Mouse (Mus musculus): ENCODE data around the gene Foxn3.

Foxn3 gene

DNA sequence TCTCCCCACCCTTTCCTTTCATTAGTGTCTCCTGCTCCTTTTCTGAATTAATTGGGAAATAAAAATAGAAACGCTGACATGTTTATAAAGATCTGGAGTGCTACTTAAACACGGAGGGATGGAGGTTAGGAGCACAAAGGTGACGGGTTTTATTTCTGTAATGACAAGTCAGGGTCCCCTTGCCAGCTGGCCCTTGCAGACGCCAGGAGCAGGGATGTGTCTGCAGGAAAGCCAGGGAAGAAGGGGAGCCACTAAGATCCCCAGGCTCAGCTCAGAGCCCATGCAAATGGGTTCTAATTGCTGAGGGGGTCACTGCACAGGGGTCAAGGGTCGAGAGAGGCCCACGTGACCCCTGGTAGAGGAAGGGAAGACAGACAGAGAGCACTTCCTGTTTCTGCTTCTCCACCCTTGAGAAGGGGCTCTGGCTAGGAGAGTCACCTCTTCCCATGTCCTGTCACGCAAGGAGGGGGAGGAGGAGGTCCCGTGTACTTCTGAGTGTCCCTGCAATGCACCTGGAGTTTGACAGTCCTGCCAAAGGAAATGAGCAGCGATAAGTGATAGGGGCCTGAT, 36.7 kb downstream of the Foxn3 start:
- in situ Hi-C loops (cut with MboI, MseI) = no loop called here

DNA sequence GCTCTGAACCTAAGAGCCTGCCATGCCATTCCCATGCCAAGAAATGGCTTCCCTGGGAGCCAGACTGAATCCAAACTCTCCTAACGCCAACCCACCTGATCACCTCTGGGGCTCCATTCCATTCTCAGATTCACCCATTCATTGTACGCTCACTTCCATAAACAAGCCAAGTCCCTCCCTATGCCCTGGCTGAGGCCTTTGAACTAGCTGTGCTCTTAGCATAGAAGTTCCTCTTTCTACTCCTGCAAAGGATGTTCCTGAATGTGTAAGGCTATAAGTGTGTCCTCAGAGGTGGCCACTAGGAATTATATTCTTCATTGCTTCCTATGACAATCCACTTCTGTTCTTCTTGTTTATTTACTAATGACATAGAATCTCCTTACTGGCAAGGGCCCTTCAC, 40.5 kb downstream of the Foxn3 start:
- in situ Hi-C loops (cut with MboI, MseI) = no loop called here

DNA sequence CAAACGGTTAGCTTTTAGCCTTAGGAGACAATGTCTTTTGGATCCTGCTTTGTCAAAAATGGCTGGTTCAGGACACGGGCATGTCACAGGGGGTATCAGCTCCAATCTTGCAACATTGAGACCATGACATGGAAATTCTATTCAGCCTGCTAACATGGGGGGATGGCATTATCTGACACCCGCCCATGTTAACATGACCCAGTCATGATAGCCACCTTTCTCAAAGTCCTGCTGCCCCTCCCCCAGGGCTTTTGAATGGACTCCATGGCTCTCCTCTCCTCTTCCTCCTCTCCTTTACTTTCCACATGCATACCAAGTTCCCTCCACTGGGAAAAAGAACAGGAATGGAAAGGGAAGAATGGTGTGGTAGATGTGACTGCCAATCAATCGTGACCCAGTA, 43.5 kb downstream of the Foxn3 start:
- in situ Hi-C loops (cut with MboI, MseI) = no loop called here

DNA sequence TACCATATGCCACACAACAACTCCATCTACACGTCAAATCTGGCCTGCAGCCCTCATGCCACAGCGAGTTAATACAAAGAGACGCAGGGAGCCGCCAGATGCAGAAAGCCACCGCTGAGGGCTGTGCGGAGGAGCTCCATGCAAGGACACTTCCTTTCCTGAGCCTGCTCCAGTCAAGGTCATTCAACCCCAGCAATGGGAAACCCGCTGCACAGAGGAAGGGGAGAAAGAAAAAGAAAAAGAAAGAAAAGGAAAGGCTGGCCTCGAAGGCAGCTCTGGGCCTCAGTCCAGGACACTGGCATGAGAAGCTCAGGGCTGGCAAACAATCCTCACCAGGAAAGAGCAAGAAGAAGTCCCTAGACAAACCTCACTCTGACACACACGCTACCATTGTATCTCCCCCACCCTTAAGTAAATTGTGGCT, 44.2 kb downstream of the Foxn3 start:
- in situ Hi-C loops (cut with MboI, MseI) = no loop called here

DNA sequence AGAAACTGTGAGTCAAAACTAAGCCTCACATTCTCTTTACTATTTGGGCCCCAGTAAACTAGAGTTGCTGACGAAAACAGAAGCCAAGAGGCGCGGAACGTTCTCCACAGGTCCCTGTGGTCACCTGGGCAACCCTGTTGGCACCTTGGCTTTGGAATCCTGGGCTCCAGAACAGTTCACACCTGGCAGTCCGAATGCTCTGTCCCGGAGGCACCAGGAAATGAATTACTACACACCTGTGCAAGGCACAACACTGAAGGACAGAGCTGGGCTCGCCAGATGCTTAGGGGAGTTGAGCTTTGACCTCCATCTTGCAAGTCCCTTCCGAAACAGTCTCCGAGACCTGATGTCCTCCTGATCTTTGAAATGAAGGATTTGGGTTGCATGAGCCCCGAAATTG, 44.7 kb downstream of the Foxn3 start:
- in situ Hi-C loops (cut with MboI, MseI) = no loop called here

DNA sequence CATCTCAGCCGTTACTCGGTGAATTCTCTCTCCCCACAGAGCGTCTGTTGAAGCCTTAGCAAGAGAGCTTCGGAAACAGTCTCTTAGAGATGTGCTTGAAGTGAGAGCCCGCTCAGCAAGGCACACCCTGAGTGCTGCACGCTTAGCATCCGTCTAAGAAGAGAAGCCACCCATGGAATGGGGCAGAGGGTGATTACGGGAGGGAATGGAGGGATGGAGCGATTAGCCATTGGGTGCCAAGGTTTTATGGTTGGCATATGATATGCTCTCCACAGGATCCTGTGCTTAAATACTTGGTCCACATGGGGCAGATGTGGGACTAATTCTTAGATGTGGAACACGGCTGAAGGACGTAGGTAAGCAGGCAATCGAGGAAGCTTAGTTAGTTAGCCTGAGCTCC, 45.3 kb downstream of the Foxn3 start:
- in situ Hi-C loops (cut with MboI, MseI) = no loop called here

DNA sequence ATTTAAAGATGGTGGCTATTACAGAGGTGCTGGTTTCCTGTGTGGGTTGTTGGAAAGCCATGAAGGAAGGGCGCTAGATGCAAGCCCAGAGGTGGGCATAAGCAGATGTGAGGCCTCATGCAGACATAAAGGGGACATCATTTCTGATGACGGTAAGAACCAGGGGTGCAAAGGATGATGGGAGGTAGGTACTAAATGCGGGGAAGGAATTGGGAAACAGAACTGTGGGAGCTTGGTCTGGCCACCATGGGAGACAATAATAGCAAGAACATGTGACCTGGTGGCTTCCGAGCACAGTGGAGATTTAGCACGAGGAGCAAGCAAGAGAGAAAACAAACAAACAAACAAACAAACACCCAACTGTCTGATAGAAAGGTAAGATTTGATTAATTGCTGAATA, 46.1 kb downstream of the Foxn3 start:
- in situ Hi-C loops (cut with MboI, MseI) = no loop called here

DNA sequence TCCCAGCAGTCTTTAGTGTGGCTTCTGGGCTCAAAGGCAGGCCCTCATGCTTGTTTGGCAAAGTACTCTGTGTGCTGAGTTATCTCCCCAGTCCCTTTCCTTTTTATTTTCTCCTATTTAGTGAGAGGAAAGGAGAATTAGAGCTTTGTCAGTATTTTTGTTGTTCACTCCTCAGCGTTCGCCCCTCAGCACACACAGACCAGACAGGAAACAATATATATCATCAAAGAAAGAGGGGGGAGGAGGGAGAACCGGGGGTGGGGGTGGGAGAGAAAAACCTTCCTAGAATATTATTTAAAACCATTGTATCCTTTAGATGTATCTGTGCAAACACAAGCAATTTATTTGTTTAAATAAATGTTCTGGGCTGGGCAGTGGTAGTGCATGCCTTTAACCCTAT, 47.9 kb downstream of the Foxn3 start:
- in situ Hi-C loops (cut with MboI, MseI) = no loop called here

DNA sequence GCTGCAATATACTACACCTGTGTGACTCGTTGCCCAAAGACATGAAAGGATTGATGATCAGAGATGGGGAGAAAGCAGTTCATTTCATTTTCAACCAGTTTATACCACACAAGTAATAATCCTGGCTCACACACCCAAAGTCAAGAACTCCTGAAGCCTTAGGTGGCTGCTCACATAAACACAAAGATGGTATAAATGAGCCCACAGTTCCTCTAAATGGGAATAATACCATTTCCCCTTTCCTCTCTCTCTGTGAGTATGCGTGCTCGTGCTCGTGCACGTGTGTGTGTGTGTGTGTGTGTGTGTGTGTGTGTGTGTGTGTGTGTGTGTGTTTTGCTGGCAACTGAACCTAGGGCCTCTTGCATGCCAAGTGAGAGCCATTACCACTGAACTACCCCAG, 51.7 kb downstream of the Foxn3 start:
- in situ Hi-C loops (cut with MboI, MseI) = no loop called here

DNA sequence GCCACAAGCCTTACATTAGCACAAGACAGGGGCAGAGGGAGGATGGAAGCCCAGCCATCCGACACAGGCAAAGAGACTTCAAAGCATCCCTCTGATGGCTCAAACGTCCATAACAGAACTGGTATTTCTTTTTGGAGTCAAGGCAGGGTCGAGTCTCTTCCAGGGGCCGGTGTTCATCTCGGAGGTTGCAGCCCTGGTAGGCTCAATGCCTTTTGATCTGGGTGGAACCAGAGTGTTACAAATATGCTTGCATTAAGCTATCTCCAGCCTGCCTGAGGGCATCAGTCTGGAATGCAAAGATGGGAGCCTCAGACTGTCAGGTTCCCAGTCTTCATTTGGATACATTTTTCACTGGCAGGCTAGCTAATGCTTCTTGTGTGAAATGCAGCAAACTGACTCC, 52.6 kb downstream of the Foxn3 start:
- in situ Hi-C loops (cut with MboI, MseI) = no loop called here

DNA sequence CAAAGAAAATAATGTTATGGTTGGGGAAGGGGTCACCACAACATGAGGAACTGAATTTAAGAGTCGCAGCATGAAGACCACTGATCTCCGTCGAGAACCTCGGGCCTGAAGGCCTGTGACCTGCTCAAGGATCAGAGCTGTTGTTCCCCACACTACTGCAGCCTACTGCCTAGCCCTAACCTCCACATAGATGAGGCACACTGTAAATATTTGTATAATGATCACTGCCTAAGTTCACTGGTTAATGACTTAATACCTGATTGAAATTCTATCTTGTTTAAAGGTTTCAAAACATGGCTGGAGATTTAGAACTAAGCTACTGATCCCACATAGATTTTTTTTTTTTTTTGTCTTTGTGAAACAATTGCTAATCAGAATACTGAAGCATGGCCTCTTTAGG, 61.2 kb downstream of the Foxn3 start:
- in situ Hi-C loops (cut with MboI, MseI) = no loop called here

DNA sequence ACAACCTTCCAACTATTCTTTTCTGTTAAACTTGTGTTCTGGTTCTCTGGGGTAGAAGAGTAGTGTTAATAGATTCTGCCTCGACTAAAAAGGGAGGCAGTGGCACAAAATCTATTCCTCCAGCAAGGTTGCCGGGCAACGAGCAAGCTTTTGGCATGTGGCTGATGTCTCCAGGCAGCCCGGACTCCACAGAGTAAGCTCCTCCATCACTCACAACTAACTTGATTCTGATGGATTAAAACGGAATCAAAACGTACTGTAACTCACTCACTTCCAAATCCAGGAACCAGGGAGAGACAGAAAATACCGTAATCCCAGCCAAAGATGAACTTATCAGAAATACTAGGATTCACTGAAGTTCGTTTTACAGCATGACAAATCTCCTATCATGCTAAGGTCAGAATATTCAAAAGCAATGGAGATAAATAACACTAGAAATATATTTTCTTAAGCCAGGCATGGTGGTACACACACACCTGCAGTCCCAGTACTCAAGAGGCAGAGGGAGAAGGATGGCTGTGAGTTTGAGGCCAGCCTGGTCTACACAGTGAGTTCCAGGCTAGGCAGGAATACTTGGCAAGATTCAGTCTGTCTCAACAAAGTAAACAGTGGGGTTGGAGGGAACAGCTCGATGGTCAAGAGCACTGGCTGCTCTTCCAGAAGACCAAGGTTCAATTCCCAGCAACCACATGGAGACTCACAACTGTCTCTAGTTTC, 64.2 kb downstream of the Foxn3 start:
- in situ Hi-C loops (cut with MboI, MseI) = no loop called here

DNA sequence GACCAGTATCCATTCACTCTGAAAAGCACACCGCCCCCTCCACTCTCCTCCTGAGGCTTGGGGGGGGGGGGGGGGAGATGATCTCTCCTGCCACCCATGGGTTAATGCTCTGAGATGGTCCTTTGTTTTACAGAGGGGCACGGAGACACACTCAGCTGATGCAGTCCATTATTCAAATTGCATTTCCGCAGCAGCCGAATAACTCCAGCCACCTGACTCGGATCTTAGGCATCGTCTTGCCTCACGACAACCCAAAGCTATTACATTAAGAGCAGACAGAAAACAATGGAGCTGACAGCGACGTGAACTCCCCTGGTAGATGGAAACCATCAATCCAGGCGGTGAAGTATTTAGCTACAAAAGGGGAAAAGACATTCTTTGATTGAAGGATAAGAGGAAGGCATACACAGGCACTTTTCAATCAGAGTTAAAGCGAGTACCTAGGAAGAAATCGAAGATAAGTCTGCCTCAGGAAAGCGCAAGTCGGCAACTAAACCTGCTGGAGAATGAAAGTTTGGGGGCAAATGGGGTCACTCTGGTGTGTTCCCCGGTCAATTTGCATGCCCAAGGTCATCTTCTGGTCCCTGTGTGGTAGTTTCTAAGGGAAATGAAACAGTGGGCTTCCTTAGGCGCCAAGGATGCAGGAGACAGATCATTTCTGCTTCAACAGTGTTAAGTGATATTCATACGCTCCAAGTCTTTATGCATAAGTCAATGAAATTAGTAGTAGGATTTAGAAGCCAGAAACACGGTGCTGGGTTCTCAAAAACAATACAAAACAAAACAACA, 65.0 kb downstream of the Foxn3 start:
- in situ Hi-C loops (cut with MboI, MseI) = no loop called here

DNA sequence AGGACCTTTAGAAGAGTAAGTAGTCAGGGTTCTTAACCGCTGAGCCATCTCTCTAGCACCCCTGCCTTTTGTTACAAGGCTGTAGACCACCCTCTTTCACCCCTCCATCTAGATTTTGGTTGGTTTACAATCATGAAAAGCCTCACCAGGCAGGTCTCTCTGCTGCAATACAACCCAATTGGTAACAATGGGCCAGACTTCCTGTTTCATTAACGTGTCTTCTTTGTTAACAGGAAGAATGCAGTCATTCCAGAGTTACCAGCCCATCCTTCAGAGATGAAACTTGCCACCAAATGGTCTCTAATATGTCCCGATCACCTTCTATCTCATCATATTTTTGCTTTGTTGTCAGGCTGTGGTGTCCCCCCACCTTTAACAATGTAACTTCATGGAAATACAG, 66.4 kb downstream of the Foxn3 start:
- in situ Hi-C loops (cut with MboI, MseI) = no loop called here

DNA sequence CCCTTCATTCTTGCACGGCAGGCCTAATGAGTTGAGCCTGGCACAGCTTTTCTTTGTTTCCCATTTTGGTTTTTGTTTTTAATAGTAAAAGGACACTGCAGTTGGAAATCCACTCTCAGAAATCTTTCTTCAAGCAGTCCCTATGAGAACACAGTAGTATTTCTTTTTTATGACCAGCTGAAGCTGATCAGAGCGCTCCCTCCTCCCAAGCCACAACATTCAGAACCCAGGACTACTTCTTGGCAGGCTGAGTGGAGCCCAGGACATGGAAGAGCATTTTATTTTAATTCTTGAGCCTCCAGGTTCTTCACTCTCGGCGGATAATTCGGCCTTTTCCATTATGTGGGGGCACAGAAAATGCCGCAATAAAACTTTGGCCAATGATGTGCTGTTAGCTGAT, 73.2 kb downstream of the Foxn3 start:
- in situ Hi-C loops (cut with MboI, MseI) = no loop called here

DNA sequence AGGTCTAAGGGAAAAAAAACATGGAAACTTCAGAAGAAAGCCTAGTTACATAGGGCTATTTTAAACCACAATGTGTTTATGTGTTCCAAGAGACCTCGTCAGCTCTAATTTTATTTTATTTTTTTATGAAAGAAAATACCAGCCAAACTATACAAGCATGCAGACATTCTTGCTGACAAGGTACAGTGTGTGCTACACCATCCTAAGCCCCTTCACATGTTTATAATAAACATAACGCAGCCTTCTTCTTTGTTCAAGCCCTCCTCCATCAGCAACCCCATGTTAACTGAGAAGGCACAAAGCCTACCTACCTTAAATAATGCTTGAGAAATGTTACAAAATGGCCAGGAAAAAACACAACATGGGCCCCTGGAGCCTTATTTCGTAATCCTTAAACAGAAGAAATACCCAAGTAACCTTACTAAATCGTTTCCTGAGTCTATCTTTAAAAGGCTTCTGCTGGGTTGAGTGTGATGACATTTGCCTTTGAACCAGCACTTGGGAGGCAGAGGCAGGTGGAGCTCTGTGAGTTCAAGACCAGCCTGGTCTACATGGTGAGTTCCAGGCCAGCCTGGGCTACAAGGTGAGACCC, 74.3 kb downstream of the Foxn3 start:
- in situ Hi-C loops (cut with MboI, MseI) = no loop called here

DNA sequence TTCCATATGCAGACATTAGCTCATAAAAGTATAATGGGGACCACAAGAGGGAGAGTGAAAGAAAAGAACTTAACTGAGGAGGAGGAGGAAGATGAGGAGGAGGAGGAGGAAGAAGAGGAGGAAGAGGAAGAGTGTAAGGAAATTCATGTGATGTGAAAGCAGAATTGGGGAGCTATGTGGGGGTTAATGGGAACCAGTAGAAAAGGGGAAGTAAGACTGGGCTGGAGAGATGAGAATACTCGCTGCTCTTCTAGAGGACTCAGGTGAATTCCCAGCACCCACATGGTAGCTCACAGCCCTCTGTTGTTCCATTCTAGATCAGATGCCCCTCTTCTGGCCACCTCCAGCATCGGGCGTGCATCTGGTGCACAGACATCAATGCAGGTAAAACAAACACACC, 83.0 kb downstream of the Foxn3 start:
- in situ Hi-C loops (cut with MboI, MseI) = no loop called here

DNA sequence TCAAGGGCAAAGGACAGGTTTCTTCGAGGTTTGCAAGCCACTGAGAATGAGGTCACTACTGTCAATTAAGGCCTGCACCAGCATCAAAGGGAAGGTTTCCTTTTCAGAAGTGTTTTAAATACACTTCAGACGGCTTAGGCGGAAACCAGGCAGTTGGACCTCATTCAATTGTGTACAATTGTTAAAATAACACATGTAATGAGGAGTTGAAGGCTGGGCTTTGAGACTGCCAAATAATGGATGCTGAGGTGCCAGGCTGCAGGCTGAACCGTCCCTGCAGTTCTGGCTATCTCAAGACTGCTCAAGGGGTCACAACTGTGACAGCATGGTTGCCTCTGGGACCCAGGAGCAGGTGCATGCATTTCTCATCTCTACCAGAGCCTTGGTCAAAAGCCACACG, 89.2 kb downstream of the Foxn3 start:
- in situ Hi-C loops (cut with MboI, MseI) = no loop called here

DNA sequence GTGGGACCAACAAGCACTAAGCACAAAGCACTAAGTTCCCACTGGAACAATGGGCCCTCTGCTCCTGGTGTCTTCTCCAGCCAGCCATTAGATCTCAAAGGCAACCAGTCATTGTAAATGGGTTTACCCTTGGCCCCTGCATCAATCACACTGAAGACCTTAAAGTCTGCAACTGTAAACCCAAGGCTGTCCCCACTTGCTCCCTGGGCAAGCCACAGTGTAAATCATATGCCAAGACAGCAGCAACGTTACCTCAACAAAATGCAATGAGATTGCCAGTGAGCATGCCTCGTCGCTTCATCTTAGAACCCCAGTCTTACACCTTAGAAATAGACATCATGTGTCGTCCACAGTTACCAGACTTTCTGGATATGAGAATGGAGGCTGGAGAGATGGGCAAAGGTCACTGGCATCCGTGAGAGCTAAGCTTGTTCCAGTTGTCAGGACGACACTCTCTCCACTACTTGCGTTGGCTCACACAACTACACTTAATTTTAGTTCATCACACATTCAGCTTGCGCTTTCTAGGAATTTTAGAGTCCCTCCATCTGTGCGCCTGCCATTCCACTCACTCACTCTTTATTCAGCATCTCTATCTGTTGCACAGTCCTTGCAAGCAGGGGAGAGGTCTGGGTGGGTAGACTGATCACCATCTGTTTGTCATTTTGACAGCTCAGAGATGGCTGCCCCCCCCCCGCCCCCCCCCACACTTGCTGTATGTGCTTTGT, 89.8 kb downstream of the Foxn3 start:
- in situ Hi-C loops (cut with MboI, MseI) = no loop called here

DNA sequence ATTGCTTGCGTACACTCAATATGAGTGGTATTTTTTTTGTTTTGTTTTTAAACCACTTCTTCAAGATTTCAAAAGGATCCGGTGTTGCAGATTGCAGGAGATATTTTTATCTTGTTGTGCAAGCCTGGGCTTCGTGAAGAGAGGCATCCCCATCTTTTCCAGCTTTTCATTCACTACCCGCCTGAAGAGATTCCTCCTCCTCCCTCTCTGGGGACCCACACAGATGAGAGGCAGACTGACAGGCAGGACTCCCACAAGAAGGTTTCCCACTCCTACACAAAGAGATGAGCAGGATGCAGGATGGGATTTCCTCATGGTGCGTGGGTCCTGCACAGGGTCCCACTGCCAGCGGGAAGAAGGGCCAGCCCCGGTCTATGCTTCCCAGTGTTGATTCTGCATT, 92.0 kb downstream of the Foxn3 start:
- in situ Hi-C loops (cut with MboI, MseI) = no loop called here

DNA sequence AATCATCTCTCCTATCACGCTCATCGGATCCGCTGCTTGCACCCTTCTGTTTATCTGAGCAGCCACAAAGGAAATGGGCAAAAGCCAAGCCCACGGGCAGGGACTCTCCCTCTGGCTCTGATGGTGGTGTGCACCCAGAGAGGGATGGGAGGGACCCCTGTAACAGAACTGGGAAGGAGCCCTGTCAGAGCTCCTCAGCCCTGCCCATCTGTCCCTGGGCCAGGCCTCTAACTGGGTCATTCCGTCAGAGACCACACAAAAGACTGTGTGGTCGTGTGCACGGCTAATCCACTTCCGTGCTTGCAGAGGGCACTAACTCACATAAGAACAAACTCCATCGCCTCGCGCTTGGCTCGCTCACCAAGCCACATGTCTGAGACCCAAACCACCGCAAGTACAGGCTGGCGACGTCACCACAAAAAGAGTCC, 95.5 kb downstream of the Foxn3 start:
- in situ Hi-C loops (cut with MboI, MseI) = no loop called here

Data from T-helper 1 cell (primary cell).